Mouse (Mus musculus): ENCODE data around the gene Nmur1. TPM values are rescaled to one million over a fixed set of nuclear protein-coding genes. Genes with fewer than 3 reads are reported as not detected.

Nmur1 gene
- polyA plus RNA-seq, 1 experiment from 2014 or later = not detected

GRCm38 (mm10) chr1:86437219-86438013, 11.4 kb upstream of the Nmur1 start:
- H3K4me2 ChIP-seq (replicated peaks; ENCODE audit: low read depth, low read length) = no peak overlapping the region
- H3K4me3 ChIP-seq (ENCODE audit: low read depth, low read length) = no peak overlapping the region
- no peaks in the 10 kb centered on the region for H3K9me3 ChIP-seq (ENCODE audit: control insufficient read depth, low read depth, low read length)
- 44% methylated on average over 9 of the region's 9 CpGs for WGBS
- H3K27ac ChIP-seq (ENCODE audit: low read length) = no peak overlapping the region
- no peak for ATAC-seq (ENCODE audit: insufficient number of reproducible peaks, insufficient read depth, low FRiP score, low read depth)
- peaks cover 25% of the 10 kb centered on the region for H3K4me1 ChIP-seq (ENCODE audit: control insufficient read depth, insufficient read depth, low read length)
- H3K9ac ChIP-seq (replicated peaks; ENCODE audit: low read depth, low read length) = no peak overlapping the region; the same call in 1 of the 2 replicates
- no peaks in the 10 kb centered on the region for H3K27me3 ChIP-seq (ENCODE audit: control insufficient read depth, insufficient read depth, low read length)
- no peaks in the 10 kb centered on the region for H3K36me3 ChIP-seq (ENCODE audit: control insufficient read depth, insufficient read depth, low read length)

GRCm38 (mm10) chr1:86435302-86435821, 9.3 kb upstream of the Nmur1 start:
- H3K4me2 ChIP-seq (replicated peaks; ENCODE audit: low read depth, low read length) = peak overlapping the region; percentile 74
- peak overlapping the region; percentile 99 for H3K27ac ChIP-seq (ENCODE audit: low read length)
- H3K9ac ChIP-seq (replicated peaks; ENCODE audit: low read depth, low read length) = peak overlapping the region; percentile 78; the same call in 1 of the 2 replicates
- ATAC-seq (ENCODE audit: insufficient number of reproducible peaks, insufficient read depth, low FRiP score, low read depth) = peak; percentile 25
- H3K36me3 ChIP-seq (ENCODE audit: control insufficient read depth, insufficient read depth, low read length) = no peaks in the 10 kb centered on the region
- H3K9me3 ChIP-seq (ENCODE audit: control insufficient read depth, low read depth, low read length) = no peaks in the 10 kb centered on the region
- H3K4me3 ChIP-seq (ENCODE audit: low read depth, low read length) = peak overlapping the region; percentile 40; the same call in 1 of the 2 replicates
- H3K4me1 ChIP-seq (ENCODE audit: control insufficient read depth, insufficient read depth, low read length) = peaks cover 22% of the 10 kb centered on the region
- 25% methylated on average over 13 of the region's 13 CpGs for WGBS
- no peaks in the 10 kb centered on the region for H3K27me3 ChIP-seq (ENCODE audit: control insufficient read depth, insufficient read depth, low read length)

DNA sequence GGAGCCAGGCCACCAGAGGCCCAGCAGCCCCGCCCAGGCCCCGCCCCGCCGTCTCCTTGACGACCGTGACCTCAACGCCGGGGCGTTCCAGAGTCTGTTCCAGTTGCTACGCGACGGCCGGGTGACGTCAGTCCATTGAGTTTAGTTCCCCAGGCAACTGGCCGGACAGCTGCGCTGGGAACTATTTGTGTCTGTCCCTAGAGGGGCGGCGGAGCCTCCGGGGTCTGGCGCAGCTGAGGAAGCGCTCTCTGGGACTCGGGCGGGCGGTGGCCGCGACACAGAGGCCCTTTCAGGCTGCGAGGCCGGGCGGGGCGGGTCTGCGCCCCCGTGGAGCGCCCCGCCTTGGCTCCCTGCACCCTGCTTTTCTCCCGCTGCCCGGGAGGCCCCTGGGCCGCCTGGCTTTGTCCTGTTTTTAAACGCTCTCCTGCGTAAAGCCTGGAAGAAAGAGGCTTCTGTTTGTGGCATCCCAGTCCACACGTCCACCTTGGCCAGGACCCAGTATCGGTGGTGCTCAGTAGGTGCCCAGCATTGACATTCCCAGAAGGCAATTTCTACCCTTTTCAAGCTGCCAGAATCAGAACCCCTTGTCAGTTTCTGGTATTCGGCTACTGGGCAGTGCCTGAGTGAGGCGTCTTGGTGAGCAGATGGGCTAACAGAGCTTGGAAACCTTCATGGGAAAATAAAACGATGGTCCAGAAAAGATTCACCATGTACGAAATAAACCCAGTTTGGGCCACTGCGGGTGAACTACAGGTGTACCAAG, 8.6 kb upstream of the Nmur1 start:
- peak overlapping the region; percentile 99 for H3K27ac ChIP-seq (ENCODE audit: low read length)
- peaks cover 22% of the 10 kb centered on the region for H3K4me1 ChIP-seq (ENCODE audit: control insufficient read depth, insufficient read depth, low read length)
- H3K4me3 ChIP-seq (ENCODE audit: low read depth, low read length) = peak overlapping the region; percentile 40
- 4% methylated on average over 38 of the region's 46 CpGs for WGBS
- ATAC-seq (ENCODE audit: insufficient number of reproducible peaks, insufficient read depth, low FRiP score, low read depth) = peak; percentile 92
- H3K27me3 ChIP-seq (ENCODE audit: control insufficient read depth, insufficient read depth, low read length) = no peaks in the 10 kb centered on the region
- no peaks in the 10 kb centered on the region for H3K9me3 ChIP-seq (ENCODE audit: control insufficient read depth, low read depth, low read length)
- peak overlapping the region; percentile 74 for H3K4me2 ChIP-seq (replicated peaks; ENCODE audit: low read depth, low read length)
- peak overlapping the region; percentile 78 for H3K9ac ChIP-seq (replicated peaks; ENCODE audit: low read depth, low read length)
- no peaks in the 10 kb centered on the region for H3K36me3 ChIP-seq (ENCODE audit: control insufficient read depth, insufficient read depth, low read length)

- H3K9ac ChIP-seq (replicated peaks; ENCODE audit: low read depth, low read length) = peak overlapping the region; percentile 26
- 0% methylated on average over 12 of the region's 12 CpGs for WGBS
- H3K4me1 ChIP-seq (ENCODE audit: control insufficient read depth, insufficient read depth, low read length) = peaks cover 22% of the 10 kb centered on the region
- peak; percentile 56 for ATAC-seq (ENCODE audit: insufficient number of reproducible peaks, insufficient read depth, low FRiP score, low read depth)
- H3K4me2 ChIP-seq (replicated peaks; ENCODE audit: low read depth, low read length) = peak overlapping the region; percentile 74
- no peaks in the 10 kb centered on the region for H3K9me3 ChIP-seq (ENCODE audit: control insufficient read depth, low read depth, low read length)
- H3K27me3 ChIP-seq (ENCODE audit: control insufficient read depth, insufficient read depth, low read length) = no peaks in the 10 kb centered on the region
- peak overlapping the region; percentile 40 for H3K4me3 ChIP-seq (ENCODE audit: low read depth, low read length)
- peak overlapping the region; percentile 99 for H3K27ac ChIP-seq (ENCODE audit: low read length)
- H3K36me3 ChIP-seq (ENCODE audit: control insufficient read depth, insufficient read depth, low read length) = no peaks in the 10 kb centered on the region
Observed at GRCm38 (mm10) chr1:86434001-86434400, 8.0 kb upstream of the Nmur1 start.

- H3K9ac ChIP-seq (replicated peaks; ENCODE audit: low read depth, low read length) = no peak overlapping the region
Observed at GRCm38 (mm10) chr1:86433359-86433758, 7.3 kb upstream of the Nmur1 start.

DNA sequence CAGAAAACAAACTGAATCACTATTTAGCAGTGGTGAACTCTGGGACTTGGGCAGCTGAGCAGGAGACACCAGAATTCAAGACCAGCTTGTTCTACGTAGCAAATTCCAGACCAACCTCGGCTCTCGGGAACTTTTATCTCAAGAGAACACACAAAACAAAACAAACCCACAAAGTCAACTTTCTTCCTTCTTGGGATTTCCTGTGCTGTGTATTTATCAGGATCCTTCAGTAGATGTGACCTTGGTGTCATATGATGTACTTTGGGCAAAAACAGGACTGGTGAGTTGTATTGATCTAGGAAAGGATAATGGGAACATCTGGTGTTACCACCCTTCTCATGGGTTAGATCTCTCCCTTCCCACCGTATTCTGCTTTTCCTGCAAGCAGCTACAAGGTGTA, 6.8 kb upstream of the Nmur1 start:
- no peak overlapping the region for H3K4me3 ChIP-seq (ENCODE audit: low read depth, low read length)
- no peak for ATAC-seq (ENCODE audit: insufficient number of reproducible peaks, insufficient read depth, low FRiP score, low read depth)
- H3K9ac ChIP-seq (replicated peaks; ENCODE audit: low read depth, low read length) = no peak overlapping the region
- no peak overlapping the region for H3K4me2 ChIP-seq (replicated peaks; ENCODE audit: low read depth, low read length)
- H3K9me3 ChIP-seq (ENCODE audit: control insufficient read depth, low read depth, low read length) = no peaks in the 10 kb centered on the region
- no peaks in the 10 kb centered on the region for H3K36me3 ChIP-seq (ENCODE audit: control insufficient read depth, insufficient read depth, low read length)
- no peaks in the 10 kb centered on the region for H3K27me3 ChIP-seq (ENCODE audit: control insufficient read depth, insufficient read depth, low read length)
- WGBS = 71% methylated on average over 4 of the region's 4 CpGs
- H3K4me1 ChIP-seq (ENCODE audit: control insufficient read depth, insufficient read depth, low read length) = peaks cover 19% of the 10 kb centered on the region
- no peak overlapping the region; the same call in 1 of the 2 replicates for H3K27ac ChIP-seq (ENCODE audit: low read length)

More at GRCm38 (mm10) chr1:86433359-86433758, 7.3 kb upstream of the Nmur1 start:
- no peaks in the 10 kb centered on the region for H3K36me3 ChIP-seq (ENCODE audit: control insufficient read depth, insufficient read depth, low read length)
- WGBS = 68% methylated on average over 7 of the region's 7 CpGs
- peaks cover 22% of the 10 kb centered on the region for H3K4me1 ChIP-seq (ENCODE audit: control insufficient read depth, insufficient read depth, low read length)
- no peak for ATAC-seq (ENCODE audit: insufficient number of reproducible peaks, insufficient read depth, low FRiP score, low read depth)
- no peak overlapping the region for H3K4me3 ChIP-seq (ENCODE audit: low read depth, low read length)
- H3K27ac ChIP-seq (ENCODE audit: low read length) = peak overlapping the region; percentile 99
- H3K27me3 ChIP-seq (ENCODE audit: control insufficient read depth, insufficient read depth, low read length) = no peaks in the 10 kb centered on the region
- H3K9me3 ChIP-seq (ENCODE audit: control insufficient read depth, low read depth, low read length) = no peaks in the 10 kb centered on the region
- no peak overlapping the region for H3K4me2 ChIP-seq (replicated peaks; ENCODE audit: low read depth, low read length)

GRCm38 (mm10) chr1:86430056-86430455, 4.0 kb upstream of the Nmur1 start:
- no peak overlapping the region for H3K4me3 ChIP-seq (ENCODE audit: low read depth, low read length)
- H3K36me3 ChIP-seq (ENCODE audit: control insufficient read depth, insufficient read depth, low read length) = no peaks in the 10 kb centered on the region
- no peak overlapping the region for H3K9ac ChIP-seq (replicated peaks; ENCODE audit: low read depth, low read length)
- no peak overlapping the region for H3K4me2 ChIP-seq (replicated peaks; ENCODE audit: low read depth, low read length)
- WGBS = 43% methylated on average over 2 of the region's 2 CpGs
- H3K9me3 ChIP-seq (ENCODE audit: control insufficient read depth, low read depth, low read length) = no peaks in the 10 kb centered on the region
- H3K27me3 ChIP-seq (ENCODE audit: control insufficient read depth, insufficient read depth, low read length) = no peaks in the 10 kb centered on the region
- no peak overlapping the region for H3K27ac ChIP-seq (ENCODE audit: low read length)
- no peak for ATAC-seq (ENCODE audit: insufficient number of reproducible peaks, insufficient read depth, low FRiP score, low read depth)
- peaks cover 7% of the 10 kb centered on the region for H3K4me1 ChIP-seq (ENCODE audit: control insufficient read depth, insufficient read depth, low read length)

DNA sequence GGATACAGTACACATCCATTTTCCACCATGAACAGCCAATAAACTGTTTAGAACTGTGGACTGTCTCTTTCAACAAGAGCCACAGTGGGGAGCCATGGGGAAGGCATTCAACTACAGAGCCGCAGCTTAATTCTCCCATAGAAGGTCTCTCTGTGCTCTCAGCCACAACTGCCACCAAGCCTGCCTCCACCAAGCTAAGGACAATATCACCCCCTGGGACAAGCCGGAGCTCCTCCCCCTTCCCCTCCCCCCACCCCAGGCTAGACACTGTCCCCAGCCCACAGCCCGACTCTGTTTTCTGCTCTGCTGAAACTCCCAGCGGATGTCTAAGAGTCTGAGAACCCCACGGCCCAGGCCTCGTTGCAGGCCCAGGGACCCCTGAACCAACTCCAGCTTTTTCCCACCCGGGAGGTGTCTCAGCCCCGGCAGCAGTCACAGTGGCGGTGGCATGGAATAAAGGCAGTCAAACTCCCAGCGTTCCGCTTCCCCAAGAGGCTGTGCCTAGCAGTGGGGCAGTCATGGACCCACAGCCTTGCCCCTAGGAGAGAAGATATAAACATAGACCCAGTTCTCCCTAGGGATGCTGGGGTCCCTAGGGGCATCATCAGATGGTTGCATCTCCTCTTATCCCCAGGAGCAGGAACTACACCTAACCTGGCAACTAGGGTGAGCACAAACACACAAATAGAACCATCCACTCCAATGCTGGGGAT, 1.0 kb downstream of the Nmur1 start:
- no peak overlapping the region for H3K4me3 ChIP-seq (ENCODE audit: low read depth, low read length)
- H3K27me3 ChIP-seq (ENCODE audit: control insufficient read depth, insufficient read depth, low read length) = no peaks in the 10 kb centered on the region
- H3K4me2 ChIP-seq (replicated peaks; ENCODE audit: low read depth, low read length) = no peak overlapping the region
- WGBS = 34% methylated on average over 11 of the region's 11 CpGs
- no peak for ATAC-seq (ENCODE audit: insufficient number of reproducible peaks, insufficient read depth, low FRiP score, low read depth)
- no peaks in the 10 kb centered on the region for H3K9me3 ChIP-seq (ENCODE audit: control insufficient read depth, low read depth, low read length)
- H3K36me3 ChIP-seq (ENCODE audit: control insufficient read depth, insufficient read depth, low read length) = no peaks in the 10 kb centered on the region
- H3K4me1 ChIP-seq (ENCODE audit: control insufficient read depth, insufficient read depth, low read length) = 0 out of 2 replicates have a peak, but pooled peaks cover 4% of the 10 kb centered on the region
- H3K27ac ChIP-seq (ENCODE audit: low read length) = no peak overlapping the region
- H3K9ac ChIP-seq (replicated peaks; ENCODE audit: low read depth, low read length) = no peak overlapping the region

Measured in stomach, embryonic 14.5 days (tissue).